Mouse (Mus musculus): ENCODE results near the gene Slc15a4. TPM values are rescaled to one million over a fixed set of nuclear protein-coding genes. Genes with fewer than 3 reads are reported as not detected.
A peak's percentile ranks its signal among the peaks of the same experiment; 100 is the strongest.

Slc15a4 gene
- polyA plus RNA-seq, 2 experiments, result 5.6 to 5.7 TPM

GRCm38 (mm10) chr5:127660267-127660666, 27.6 kb upstream of the Slc15a4 start:
- H3K4me2 ChIP-seq (ENCODE audit: low read depth), result no peak overlapping the region
- DNase-seq (ENCODE audit: low read depth in 3 of 3, low spot score in 3 of 3) (no peak), ATAC-seq (ENCODE audit: insufficient read depth) (no peak)
- no peak overlapping the region for H3K9ac ChIP-seq (replicated peaks)
- H3K27me3 ChIP-seq (ENCODE audit: control insufficient read depth, insufficient read depth, low read length), result no peaks in the 10 kb centered on the region
- TF ChIP-seq EP300 (IDR thresholded peaks at IDR 0.05; ENCODE audit: low read depth) (no peak), CTCF (IDR thresholded peaks at IDR 0.05; ENCODE audit: low read depth) (no peak)
- no peaks in the 10 kb centered on the region for H3K4me1 ChIP-seq (replicated peaks; ENCODE audit: control insufficient read depth in 2 of 2, insufficient read depth in 2 of 2, low read length in 1 of 2)
- 59% methylated on average over 5 of the region's 5 CpGs for WGBS (ENCODE audit: insufficient replicate concordance)
- H3K36me3 ChIP-seq (replicated peaks; ENCODE audit: control insufficient read depth, insufficient read depth, low read depth), result no peaks in the 10 kb centered on the region
- no peak overlapping the region for H3K4me3 ChIP-seq (ENCODE audit: insufficient read depth in 1 of 2, low read depth in 2 of 2, low read length in 2 of 2)
- no peak overlapping the region for H3K27ac ChIP-seq
- no peaks in the 10 kb centered on the region; the same call in 1 of the 2 replicates for H3K9me3 ChIP-seq (ENCODE audit: control insufficient read depth, low read length)

- H3K9ac ChIP-seq (replicated peaks), result no peak overlapping the region
- WGBS (ENCODE audit: insufficient replicate concordance), result 64% methylated on average over 3 of the region's 3 CpGs
- DNase-seq (ENCODE audit: low read depth in 3 of 3, low spot score in 3 of 3), result no peak
- H3K36me3 ChIP-seq (replicated peaks; ENCODE audit: control insufficient read depth, insufficient read depth, low read depth), result no peaks in the 10 kb centered on the region
- no peaks in the 10 kb centered on the region for H3K27me3 ChIP-seq (ENCODE audit: control insufficient read depth, insufficient read depth, low read length)
- no peaks in the 10 kb centered on the region; the same call in 1 of the 2 replicates for H3K9me3 ChIP-seq (ENCODE audit: control insufficient read depth, low read length)
- no peak overlapping the region for H3K27ac ChIP-seq
- no peak overlapping the region for H3K4me2 ChIP-seq (ENCODE audit: low read depth)
- no peak for ATAC-seq (ENCODE audit: insufficient read depth)
- H3K4me1 ChIP-seq (replicated peaks; ENCODE audit: control insufficient read depth in 2 of 2, insufficient read depth in 2 of 2, low read length in 1 of 2), result no peaks in the 10 kb centered on the region
- TF ChIP-seq CTCF (IDR thresholded peaks at IDR 0.05; ENCODE audit: low read depth), result no peak
- no peak for TF ChIP-seq EP300 (IDR thresholded peaks at IDR 0.05; ENCODE audit: low read depth)
- no peak overlapping the region for H3K4me3 ChIP-seq (ENCODE audit: insufficient read depth in 1 of 2, low read depth in 2 of 2, low read length in 2 of 2)
Observed at GRCm38 (mm10) chr5:127659312-127659711, 26.6 kb upstream of the Slc15a4 start.

- H3K36me3 ChIP-seq (replicated peaks; ENCODE audit: control insufficient read depth, insufficient read depth, low read depth), result no peaks in the 10 kb centered on the region
- no peak overlapping the region for H3K27ac ChIP-seq
- no peak overlapping the region for H3K4me3 ChIP-seq (ENCODE audit: insufficient read depth in 1 of 2, low read depth in 2 of 2, low read length in 2 of 2)
- TF ChIP-seq CTCF (IDR thresholded peaks at IDR 0.05; ENCODE audit: low read depth) (peak; percentile 21; the same call in 1 of the 2 replicates), EP300 (IDR thresholded peaks at IDR 0.05; ENCODE audit: low read depth) (no peak)
- no peak overlapping the region for H3K9ac ChIP-seq (replicated peaks)
- DNase-seq (ENCODE audit: low read depth in 3 of 3, low spot score in 3 of 3) (no peak), ATAC-seq (ENCODE audit: insufficient read depth) (no peak)
- H3K27me3 ChIP-seq (ENCODE audit: control insufficient read depth, insufficient read depth, low read length), result no peaks in the 10 kb centered on the region
- no peaks in the 10 kb centered on the region for H3K4me1 ChIP-seq (replicated peaks; ENCODE audit: control insufficient read depth in 2 of 2, insufficient read depth in 2 of 2, low read length in 1 of 2)
- H3K4me2 ChIP-seq (ENCODE audit: low read depth), result no peak overlapping the region
- 44% methylated on average over 2 of the region's 2 CpGs for WGBS (ENCODE audit: insufficient replicate concordance)
- no peaks in the 10 kb centered on the region; the same call in 1 of the 2 replicates for H3K9me3 ChIP-seq (ENCODE audit: control insufficient read depth, low read length)
Observed at GRCm38 (mm10) chr5:127658257-127658656, 25.6 kb upstream of the Slc15a4 start.

GRCm38 (mm10) chr5:127649077-127649476, 16.4 kb upstream of the Slc15a4 start:
- H3K4me1 ChIP-seq (replicated peaks; ENCODE audit: control insufficient read depth in 2 of 2, insufficient read depth in 2 of 2, low read length in 1 of 2), result no peaks in the 10 kb centered on the region
- H3K9me3 ChIP-seq (ENCODE audit: control insufficient read depth, low read length), result no peaks in the 10 kb centered on the region; the same call in 1 of the 2 replicates
- no peak overlapping the region for H3K4me3 ChIP-seq (ENCODE audit: insufficient read depth in 1 of 2, low read depth in 2 of 2, low read length in 2 of 2)
- H3K27ac ChIP-seq, result no peak overlapping the region
- no peak overlapping the region for H3K9ac ChIP-seq (replicated peaks)
- H3K36me3 ChIP-seq (replicated peaks; ENCODE audit: control insufficient read depth, insufficient read depth, low read depth), result no peaks in the 10 kb centered on the region
- ATAC-seq (ENCODE audit: insufficient read depth) (no peak), DNase-seq (ENCODE audit: low read depth in 3 of 3, low spot score in 3 of 3) (no peak)
- H3K27me3 ChIP-seq (ENCODE audit: control insufficient read depth, insufficient read depth, low read length), result no peaks in the 10 kb centered on the region
- H3K4me2 ChIP-seq (ENCODE audit: low read depth), result no peak overlapping the region
- TF ChIP-seq CTCF (IDR thresholded peaks at IDR 0.05; ENCODE audit: low read depth) (peak; percentile 62), EP300 (IDR thresholded peaks at IDR 0.05; ENCODE audit: low read depth) (no peak)

GRCm38 (mm10) chr5:127648046-127648445, 15.3 kb upstream of the Slc15a4 start:
- TF ChIP-seq EP300 (IDR thresholded peaks at IDR 0.05; ENCODE audit: low read depth) (no peak), CTCF (IDR thresholded peaks at IDR 0.05; ENCODE audit: low read depth) (peak; percentile 31; the same call in 1 of the 2 replicates)
- Histone ChIP-seq H3K36me3 (replicated peaks; ENCODE audit: control insufficient read depth, insufficient read depth, low read depth) (no peaks in the 10 kb centered on the region), H3K9me3 (ENCODE audit: control insufficient read depth, low read length) (no peaks in the 10 kb centered on the region; the same call in 1 of the 2 replicates), H3K4me3 (ENCODE audit: insufficient read depth in 1 of 2, low read depth in 2 of 2, low read length in 2 of 2) (no peak overlapping the region), H3K27ac (no peak overlapping the region), H3K9ac (replicated peaks) (no peak overlapping the region), H3K27me3 (ENCODE audit: control insufficient read depth, insufficient read depth, low read length) (no peaks in the 10 kb centered on the region), H3K4me2 (ENCODE audit: low read depth) (no peak overlapping the region), H3K4me1 (replicated peaks; ENCODE audit: control insufficient read depth in 2 of 2, insufficient read depth in 2 of 2, low read length in 1 of 2) (no peaks in the 10 kb centered on the region)
- 51% methylated on average over 6 of the region's 6 CpGs for WGBS (ENCODE audit: insufficient replicate concordance)
- DNase-seq (ENCODE audit: low read depth in 3 of 3, low spot score in 3 of 3) (no peak), ATAC-seq (ENCODE audit: insufficient read depth) (no peak)
